Comparison of ENCODE assay signal across 17 mouse cellular contexts in the genomic region with DNA sequence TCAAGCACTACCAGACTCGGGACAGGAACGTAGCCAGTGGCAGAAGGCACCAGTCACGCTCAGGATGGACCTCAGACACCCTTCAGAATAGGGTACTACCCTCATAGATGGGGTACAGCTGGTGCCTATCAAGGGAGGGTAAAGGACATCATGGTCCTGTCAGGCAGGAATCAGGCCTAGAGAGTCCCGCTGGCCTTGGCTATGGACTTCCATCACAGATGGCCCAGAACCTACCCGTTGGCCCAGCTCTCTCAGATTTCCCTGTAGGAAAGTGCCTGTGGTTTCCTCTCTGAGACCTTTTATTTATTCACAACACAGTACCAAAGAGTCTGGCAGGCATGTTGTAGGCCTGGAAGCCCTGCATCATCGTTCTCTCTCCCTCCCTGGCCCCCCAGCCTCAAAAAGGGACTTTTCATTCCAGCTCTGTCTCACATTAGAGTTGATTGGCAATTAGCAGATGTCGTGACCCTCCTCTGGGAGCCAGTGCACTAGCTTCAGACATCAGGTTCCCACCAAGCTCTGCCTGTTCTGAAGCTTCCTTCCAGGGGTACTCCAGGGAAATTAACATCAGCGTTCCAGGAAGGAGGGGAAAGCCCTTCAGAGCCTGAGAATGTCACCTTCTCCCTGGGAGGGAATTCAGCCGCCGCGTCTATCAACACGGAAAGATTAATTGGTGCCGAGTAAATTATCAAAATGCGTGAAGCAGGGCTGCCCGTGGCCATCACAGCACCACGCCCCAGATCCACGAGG. TPM values are rescaled to one million over a fixed set of nuclear protein-coding genes. Genes with fewer than 3 reads are reported as not detected.
DNase-seq lines count a peak whose midpoint lies in the region; ATAC-seq and TF ChIP-seq lines count a peak whose summit lies in the region.
"Had no signal": no experiment of that assay in that cellular context is flagged by ENCODE, and none has a peak within 500 bp of the region (broad histone marks: within the 10 kb centered on the region; RNA-seq: fewer than 3 reads in every experiment).

No protein-coding gene starts in this region.

- no peaks in the 10 kb centered on the region for H3K36me3 ChIP-seq in midbrain, embryonic 13.5 days
- no peaks in the 10 kb centered on the region for H3K36me3 ChIP-seq in midbrain, embryonic 11.5 days (ENCODE audit: control insufficient read depth, insufficient read depth, low read length)
- H3K36me3 ChIP-seq in forebrain, postnatal 0 days (ENCODE audit: insufficient read depth) = no peaks in the 10 kb centered on the region
- H3K36me3 ChIP-seq: embryonic facial prominence, embryonic 12.5 days had no signal

- H3K4me1 ChIP-seq in midbrain, embryonic 13.5 days (replicated peaks) = peaks cover 16% of the 10 kb centered on the region; the same call in 1 of the 2 replicates
- H3K4me1 ChIP-seq in midbrain, embryonic 11.5 days (ENCODE audit: control insufficient read depth, insufficient read depth, low read length) = no peaks in the 10 kb centered on the region
- H3K4me1 ChIP-seq in forebrain, postnatal 0 days (ENCODE audit: insufficient read depth) = no peaks in the 10 kb centered on the region
- H3K4me1 ChIP-seq: embryonic facial prominence, embryonic 12.5 days had no signal

- H3K9me3 ChIP-seq in midbrain, embryonic 13.5 days = no peaks in the 10 kb centered on the region; the same call in 1 of the 2 replicates
- no peaks in the 10 kb centered on the region for H3K9me3 ChIP-seq in midbrain, embryonic 11.5 days (ENCODE audit: control insufficient read depth, low read length)
- no peaks in the 10 kb centered on the region for H3K9me3 ChIP-seq in forebrain, postnatal 0 days (ENCODE audit: low read length)
- H3K9me3 ChIP-seq: embryonic facial prominence, embryonic 12.5 days had no signal

- H3K27me3 ChIP-seq in midbrain, embryonic 13.5 days = no peaks in the 10 kb centered on the region
- no peaks in the 10 kb centered on the region for H3K27me3 ChIP-seq in midbrain, embryonic 11.5 days (ENCODE audit: control insufficient read depth, insufficient read depth, low read length)
- H3K27me3 ChIP-seq in forebrain, postnatal 0 days (ENCODE audit: insufficient read depth, low read length) = no peaks in the 10 kb centered on the region

- H3K9ac ChIP-seq in midbrain, embryonic 13.5 days (replicated peaks) = no peak overlapping the region
- H3K9ac ChIP-seq in midbrain, embryonic 11.5 days (ENCODE audit: low read length) = no peak overlapping the region
- no peak overlapping the region for H3K9ac ChIP-seq in forebrain, postnatal 0 days
- H3K9ac ChIP-seq: embryonic facial prominence, embryonic 12.5 days had no signal

- H3K4me3 ChIP-seq in midbrain, embryonic 13.5 days (replicated peaks) = no peak overlapping the region
- no peak overlapping the region for H3K4me3 ChIP-seq in midbrain, embryonic 11.5 days (ENCODE audit: low read depth, low read length)
- no peak overlapping the region for H3K4me3 ChIP-seq in forebrain, postnatal 0 days (ENCODE audit: low read depth, low read length)
- H3K4me3 ChIP-seq: embryonic facial prominence, embryonic 12.5 days; heart, adult 2 months; myocyte had no signal

- H3K27ac ChIP-seq in midbrain, embryonic 13.5 days = peak overlapping the region; percentile 39; the same call in 1 of the 2 replicates
- no peak overlapping the region for H3K27ac ChIP-seq in midbrain, embryonic 11.5 days (ENCODE audit: low read depth, low read length)
- no peak overlapping the region for H3K27ac ChIP-seq in forebrain, postnatal 0 days (ENCODE audit: low read depth, low read length)
- H3K27ac ChIP-seq: embryonic facial prominence, embryonic 12.5 days had no signal

- TF ChIP-seq CTCF in forebrain, postnatal 0 days (IDR thresholded peaks at IDR 0.05; ENCODE audit: low read depth) = no peak

- H3K4me2 ChIP-seq in midbrain, embryonic 13.5 days (replicated peaks) = no peak overlapping the region
- no peak overlapping the region for H3K4me2 ChIP-seq in midbrain, embryonic 11.5 days
- no peak overlapping the region for H3K4me2 ChIP-seq in forebrain, postnatal 0 days (ENCODE audit: low read depth)
- H3K4me2 ChIP-seq: embryonic facial prominence, embryonic 12.5 days had no signal

- WGBS in midbrain, embryonic 13.5 days = 54% methylated on average over 17 of the region's 17 CpGs
- 79% methylated on average over 17 of the region's 17 CpGs for WGBS in midbrain, embryonic 11.5 days
- WGBS in forebrain, postnatal 0 days = 53% methylated on average over 17 of the region's 17 CpGs

- no peak for ATAC-seq in midbrain, embryonic 13.5 days
- no peak for ATAC-seq in midbrain, embryonic 11.5 days (ENCODE audit: low FRiP score)
- ATAC-seq in forebrain, postnatal 0 days = peak; percentile 12; the same call in 1 of the 2 replicates

- no peak for DNase-seq in midbrain, embryonic 11.5 days (ENCODE audit: low spot score, missing footprints)
- peak; percentile 62 for DNase-seq in cerebellum, adult 9-11 months
- DNase-seq in forebrain, postnatal 0 days = no peak
- DNase-seq in retina, postnatal 1 day = peak; percentile 76
- DNase-seq in adrenal gland, postnatal 4 days (ENCODE audit: low spot score in 2 of 2) = no peak
- no peak for DNase-seq in adrenal gland, adult 2 months
- DNase-seq: heart, adult 2 months; left cerebral cortex, postnatal 4 days; lung, adult 18-20 months had no signal

RNA-seq across cellular contexts. Expression of a gene that starts 40.7 kb away (rescaled TPM):
- polyA plus RNA-seq in midbrain, embryonic 13.5 days (2015; fragmentation: Nextera tagmentation; extraction: Ambion mirVana) = 5.9 and 7.6 TPM in 2 replicates
- polyA plus RNA-seq in midbrain, embryonic 11.5 days (2014; fragmentation: Nextera tagmentation; extraction: Ambion mirVana) = 1.1 TPM in 2 replicates
- 1.8 and 6.1 TPM in 2 replicates for total RNA-seq in forebrain, postnatal 0 days (2014; rRNA removed)
- polyA plus RNA-seq in forebrain, postnatal 0 days (2015; fragmentation: Nextera tagmentation; extraction: Ambion mirVana) = 1.5 and 1.9 TPM in 2 replicates
- total RNA-seq in adrenal gland, postnatal 4 days (2021) = 1 to 10 TPM in 1 of 2 experiments, under 1 TPM in 1; 0.82 to 1.1 TPM
- under 1 TPM; 0.81 to 0.93 TPM for total RNA-seq in adrenal gland, adult 2 months (2021)
- polyA plus RNA-seq in adrenal gland, adult 2 months (2012; rRNA removed) = 3.5 and 4.9 TPM in 2 replicates
- total RNA-seq: heart, adult 2 months; layer of hippocampus, postnatal 10 days had no signal
- polyA plus RNA-seq: heart, adult 2 months; myocyte; urinary bladder, adult 2 months had no signal

RNA-seq across cellular contexts. Expression of a gene that starts 45.4 kb away (rescaled TPM):
- 13.0 and 15.1 TPM in 2 replicates for polyA plus RNA-seq in midbrain, embryonic 13.5 days (2015; fragmentation: Nextera tagmentation; extraction: Ambion mirVana)
- polyA plus RNA-seq in midbrain, embryonic 11.5 days (2014; fragmentation: Nextera tagmentation; extraction: Ambion mirVana) = 22.8 and 26.0 TPM in 2 replicates
- total RNA-seq in forebrain, postnatal 0 days (2014; rRNA removed) = 6.6 and 8.2 TPM in 2 replicates
- polyA plus RNA-seq in forebrain, postnatal 0 days (2015; fragmentation: Nextera tagmentation; extraction: Ambion mirVana) = 3.1 and 4.6 TPM in 2 replicates
- 10 to 100 TPM; 22.7 to 29.3 TPM for total RNA-seq in adrenal gland, postnatal 4 days (2021)
- total RNA-seq in adrenal gland, adult 2 months (2021) = 10 to 100 TPM; 24.6 to 32.4 TPM
- 13.9 and 17.1 TPM in 2 replicates for polyA plus RNA-seq in adrenal gland, adult 2 months (2012; rRNA removed)

RNA-seq across cellular contexts. Expression of a gene that starts 50.0 kb away (rescaled TPM):
- not detected in 2 replicates for polyA plus RNA-seq in midbrain, embryonic 13.5 days (2015; fragmentation: Nextera tagmentation; extraction: Ambion mirVana)
- polyA plus RNA-seq in midbrain, embryonic 11.5 days (2014; fragmentation: Nextera tagmentation; extraction: Ambion mirVana) = not detected in 2 replicates
- total RNA-seq in forebrain, postnatal 0 days (2014; rRNA removed) = not detected in 2 replicates
- polyA plus RNA-seq in forebrain, postnatal 0 days (2015; fragmentation: Nextera tagmentation; extraction: Ambion mirVana) = not detected in 2 replicates
- not detected for total RNA-seq in adrenal gland, postnatal 4 days (2021)
- not detected for total RNA-seq in adrenal gland, adult 2 months (2021)
- polyA plus RNA-seq in adrenal gland, adult 2 months (2012; rRNA removed) = not detected in 2 replicates
- total RNA-seq: heart, adult 2 months; hematopoietic stem cell, adult 5-6 weeks; layer of hippocampus, postnatal 10 days; left cerebral cortex, postnatal 4 days had no signal
- polyA plus RNA-seq: heart, adult 2 months; kidney, embryonic 16.5 days; myocyte; spleen, adult 2 months; urinary bladder, adult 2 months had no signal

Comparison
In these comparisons a context has a peak if more than half of its experiments do, and no peak if none do; other contexts are left out.
1. DNase-seq: peak in cerebellum, adult 9-11 months (single experiment) and retina, postnatal 1 day (single experiment); none in midbrain, embryonic 11.5 days (single experiment), forebrain, postnatal 0 days (single experiment), adrenal gland, postnatal 4 days (0 of 2) and adrenal gland, adult 2 months (single experiment).